Mouse (Mus musculus): Measurements from ENCODE around the gene Cbs. TPM values are rescaled to one million over a fixed set of nuclear protein-coding genes. Genes with fewer than 3 reads are reported as not detected.

Cbs gene
- polyA plus RNA-seq, 1 experiment: not detected

- peaks cover 7% of the 10 kb centered on the region for H3K4me1 ChIP-seq
- H3K36me3 ChIP-seq (replicated peaks; ENCODE audit: low read length): no peaks in the 10 kb centered on the region
- no peaks in the 10 kb centered on the region for H3K9me3 ChIP-seq
- no peak overlapping the region for H3K4me3 ChIP-seq (replicated peaks)
- TF ChIP-seq GATA1 (IDR thresholded peaks at IDR 0.05; ENCODE audit: borderline replicate concordance, low read length) (no peak), FLI1 (IDR thresholded peaks at IDR 0.05; ENCODE audit: low read length) (no peak)
- peaks cover 20% of the 10 kb centered on the region for H3K27me3 ChIP-seq (replicated peaks)
These were observed 27.7 kb upstream of the Cbs start for GRCm38 (mm10) chr17:31664760-31665159.

GRCm38 (mm10) chr17:31662855-31663254, 25.8 kb upstream of the Cbs start:
- no peak overlapping the region for H3K4me3 ChIP-seq (replicated peaks)
- H3K9me3 ChIP-seq: no peaks in the 10 kb centered on the region
- H3K4me1 ChIP-seq: peaks cover 17% of the 10 kb centered on the region
- H3K27me3 ChIP-seq (replicated peaks): peaks cover 12% of the 10 kb centered on the region
- no peaks in the 10 kb centered on the region for H3K36me3 ChIP-seq (replicated peaks; ENCODE audit: low read length)
- no peak for TF ChIP-seq GATA1 (IDR thresholded peaks at IDR 0.05; ENCODE audit: borderline replicate concordance, low read length)
- TF ChIP-seq FLI1 (IDR thresholded peaks at IDR 0.05; ENCODE audit: low read length): no peak

- Histone ChIP-seq H3K27me3 (replicated peaks) (no peaks in the 10 kb centered on the region), H3K4me3 (replicated peaks) (no peak overlapping the region), H3K36me3 (replicated peaks; ENCODE audit: low read length) (peaks cover 5% of the 10 kb centered on the region), H3K9me3 (no peaks in the 10 kb centered on the region), H3K4me1 (peaks cover 32% of the 10 kb centered on the region)
- no peak for TF ChIP-seq GATA1 (IDR thresholded peaks at IDR 0.05; ENCODE audit: borderline replicate concordance, low read length)
- TF ChIP-seq FLI1 (IDR thresholded peaks at IDR 0.05; ENCODE audit: low read length): no peak
These were observed 23.7 kb upstream of the Cbs start for GRCm38 (mm10) chr17:31660661-31661250.

- H3K36me3 ChIP-seq (replicated peaks; ENCODE audit: low read length): peaks cover 25% of the 10 kb centered on the region
- TF ChIP-seq FLI1 (IDR thresholded peaks at IDR 0.05; ENCODE audit: low read length) (no peak), GATA1 (IDR thresholded peaks at IDR 0.05; ENCODE audit: borderline replicate concordance, low read length) (no peak)
These were observed 21.6 kb upstream of the Cbs start, which contains the start of gene U2af1 for GRCm38 (mm10) chr17:31658468-31659185. TSS of gene U2af1 (minus strand) at chr17:31658892.

GRCm38 (mm10) chr17:31658136-31658467, 21.1 kb upstream of the Cbs start:
- H3K4me1 ChIP-seq: peaks cover 46% of the 10 kb centered on the region
- TF ChIP-seq GATA1 (IDR thresholded peaks at IDR 0.05; ENCODE audit: borderline replicate concordance, low read length) (no peak), FLI1 (IDR thresholded peaks at IDR 0.05; ENCODE audit: low read length) (no peak)
- H3K36me3 ChIP-seq (replicated peaks; ENCODE audit: low read length): peaks cover 30% of the 10 kb centered on the region
- H3K27me3 ChIP-seq (replicated peaks): no peaks in the 10 kb centered on the region
- peak overlapping the region; percentile 98 for H3K4me3 ChIP-seq (replicated peaks)
- H3K9me3 ChIP-seq: no peaks in the 10 kb centered on the region

More at GRCm38 (mm10) chr17:31658468-31659185, 21.6 kb upstream of the Cbs start, which contains the start of gene U2af1:
- peaks cover 40% of the 10 kb centered on the region for H3K4me1 ChIP-seq
- H3K27me3 ChIP-seq (replicated peaks): no peaks in the 10 kb centered on the region
- H3K4me3 ChIP-seq (replicated peaks): peak within 1 kb of the TSS; percentile 98
- no peaks in the 10 kb centered on the region for H3K9me3 ChIP-seq

- TF ChIP-seq GATA1 (IDR thresholded peaks at IDR 0.05; ENCODE audit: borderline replicate concordance, low read length): no peak
- TF ChIP-seq FLI1 (IDR thresholded peaks at IDR 0.05; ENCODE audit: low read length): no peak
- Histone ChIP-seq H3K4me1 (peaks cover 46% of the 10 kb centered on the region), H3K9me3 (no peaks in the 10 kb centered on the region), H3K4me3 (replicated peaks) (peak overlapping the region; percentile 98), H3K27me3 (replicated peaks) (no peaks in the 10 kb centered on the region), H3K36me3 (replicated peaks; ENCODE audit: low read length) (peaks cover 37% of the 10 kb centered on the region)
These were observed 20.3 kb upstream of the Cbs start for GRCm38 (mm10) chr17:31657141-31657983.

- H3K27me3 ChIP-seq (replicated peaks): no peaks in the 10 kb centered on the region
- TF ChIP-seq FLI1 (IDR thresholded peaks at IDR 0.05; ENCODE audit: low read length) (no peak), GATA1 (IDR thresholded peaks at IDR 0.05; ENCODE audit: borderline replicate concordance, low read length) (no peak)
- H3K4me1 ChIP-seq: peaks cover 46% of the 10 kb centered on the region
- H3K4me3 ChIP-seq (replicated peaks): no peak overlapping the region
- no peaks in the 10 kb centered on the region for H3K9me3 ChIP-seq
- peaks cover 44% of the 10 kb centered on the region for H3K36me3 ChIP-seq (replicated peaks; ENCODE audit: low read length)
These were observed 19.6 kb upstream of the Cbs start for GRCm38 (mm10) chr17:31656682-31657081.

- no peak for TF ChIP-seq FLI1 (IDR thresholded peaks at IDR 0.05; ENCODE audit: low read length)
- TF ChIP-seq GATA1 (IDR thresholded peaks at IDR 0.05; ENCODE audit: borderline replicate concordance, low read length): no peak
- Histone ChIP-seq H3K4me1 (peaks cover 55% of the 10 kb centered on the region), H3K36me3 (replicated peaks; ENCODE audit: low read length) (peaks cover 57% of the 10 kb centered on the region), H3K4me3 (replicated peaks) (no peak overlapping the region), H3K9me3 (no peaks in the 10 kb centered on the region), H3K27me3 (replicated peaks) (no peaks in the 10 kb centered on the region)
These were observed 18.3 kb upstream of the Cbs start for GRCm38 (mm10) chr17:31655366-31655765.

- Histone ChIP-seq H3K36me3 (replicated peaks; ENCODE audit: low read length) (peaks cover 78% of the 10 kb centered on the region), H3K9me3 (no peaks in the 10 kb centered on the region), H3K4me1 (peaks cover 45% of the 10 kb centered on the region), H3K4me3 (replicated peaks) (no peak overlapping the region), H3K27me3 (replicated peaks) (no peaks in the 10 kb centered on the region)
- TF ChIP-seq GATA1 (IDR thresholded peaks at IDR 0.05; ENCODE audit: borderline replicate concordance, low read length) (no peak), FLI1 (IDR thresholded peaks at IDR 0.05; ENCODE audit: low read length) (no peak)
These were observed 16.2 kb upstream of the Cbs start for GRCm38 (mm10) chr17:31653277-31653676.
